Mouse (Mus musculus) frontal cortex, postnatal 14 days (tissue): ENCODE data around the gene Scamp2.

Experiments
- DNase-seq, 2 experiments: peaks; one replicate each; pipeline ENCODE4 v3.0.0; 2022; ENCODE audit warnings: low spot score in 2 of 2

The Scamp2 gene

DNA sequence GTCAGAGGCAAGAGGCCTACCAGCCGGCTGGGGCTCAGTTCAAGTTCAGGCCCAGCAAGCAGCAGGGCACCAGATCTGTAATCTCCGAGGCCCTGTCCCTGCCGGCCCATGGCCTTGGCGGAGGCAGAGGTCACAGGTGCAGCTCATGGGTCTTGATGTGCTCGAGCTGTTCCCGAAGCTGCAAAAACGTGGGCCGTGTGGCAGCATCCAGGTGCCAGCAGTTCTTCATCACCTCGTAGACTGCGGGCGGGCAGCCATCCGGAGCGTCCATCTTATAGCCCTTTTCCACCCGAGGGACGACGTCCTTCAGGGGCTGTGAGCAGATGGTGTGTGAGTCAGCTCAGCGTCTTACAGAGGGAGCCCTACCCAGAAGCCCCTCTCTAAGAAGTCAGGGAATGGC lies 66.4 kb downstream of the Scamp2 start:
- DNase-seq = no peak

GRCm38 (mm10) chr9:57627892-57628291 lies 67.1 kb downstream of the Scamp2 start:
- no peak for DNase-seq

GRCm38 (mm10) chr9:57628717-57629116 lies 68.0 kb downstream of the Scamp2 start:
- no peak for DNase-seq

GRCm38 (mm10) chr9:57629118-57629874 lies 68.6 kb downstream of the Scamp2 start:
- DNase-seq = peak; percentile 59 to 76

- DNase-seq = no peak
Measured at GRCm38 (mm10) chr9:57633481-57634024, 72.8 kb downstream of the Scamp2 start.

DNA sequence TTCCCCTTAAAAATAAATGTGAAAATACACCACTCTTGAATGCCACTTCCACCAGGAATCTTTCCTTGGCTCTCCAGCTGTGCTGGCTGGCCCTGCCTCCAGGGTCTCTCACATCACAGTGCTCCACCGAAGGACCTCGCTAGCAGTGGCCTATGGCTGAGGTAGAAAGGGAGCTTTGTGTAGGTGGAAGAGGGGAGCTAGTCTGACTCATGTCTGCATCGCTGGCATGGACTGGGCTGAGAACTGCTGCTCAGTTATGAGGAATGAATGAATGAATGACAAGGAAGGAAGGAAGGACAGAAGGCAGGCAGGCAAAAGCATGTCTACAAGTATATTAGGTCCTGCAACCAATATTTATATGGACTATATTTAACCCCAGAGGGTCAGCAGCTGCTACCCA lies 76.5 kb downstream of the Scamp2 start:
- DNase-seq = no peak

DNA sequence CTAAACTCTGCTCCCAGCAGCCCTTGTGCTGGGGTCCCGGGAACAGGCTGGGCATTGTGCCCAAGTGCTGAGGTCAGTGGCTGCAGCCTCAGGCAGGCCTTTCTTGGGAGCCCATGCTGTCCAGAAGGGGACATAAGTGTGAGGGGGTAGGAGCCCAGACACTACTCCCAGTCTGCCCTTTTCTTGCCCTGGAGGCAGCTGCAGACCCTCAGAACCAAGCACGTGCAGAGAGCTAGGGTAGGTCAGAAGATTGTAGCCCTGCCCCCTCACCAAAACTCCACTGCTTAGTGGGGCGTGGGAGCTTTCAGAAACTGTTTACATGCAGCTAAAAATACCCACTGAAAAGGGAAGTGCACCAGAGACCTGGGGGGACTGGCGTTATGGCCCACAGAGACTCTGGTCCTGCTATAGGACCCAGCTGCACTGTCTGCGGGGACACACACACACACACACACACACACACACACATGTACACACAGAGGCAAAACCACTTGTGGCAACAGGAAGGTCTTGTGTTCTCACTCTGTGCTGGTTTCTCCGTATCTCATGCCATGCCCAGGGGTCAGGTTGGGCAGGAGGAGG lies 77.1 kb downstream of the Scamp2 start:
- no peak for DNase-seq
